Mouse (Mus musculus): ENCODE data around the gene Morc4.

Gene Morc4

GRCm38 (mm10) chrX:139805918-139806317 is 65.6 kb downstream of the Morc4 start:
- DNase-seq, result no peak

- no peak for DNase-seq
These were observed 68.4 kb downstream of the Morc4 start for GRCm38 (mm10) chrX:139803028-139803427.

- no peak for DNase-seq
These were observed 71.0 kb downstream of the Morc4 start, which contains the start of gene Cldn2 for GRCm38 (mm10) chrX:139800406-139800878. Gene Cldn2, plus strand, starts transcription at chrX:139800828.

DNA sequence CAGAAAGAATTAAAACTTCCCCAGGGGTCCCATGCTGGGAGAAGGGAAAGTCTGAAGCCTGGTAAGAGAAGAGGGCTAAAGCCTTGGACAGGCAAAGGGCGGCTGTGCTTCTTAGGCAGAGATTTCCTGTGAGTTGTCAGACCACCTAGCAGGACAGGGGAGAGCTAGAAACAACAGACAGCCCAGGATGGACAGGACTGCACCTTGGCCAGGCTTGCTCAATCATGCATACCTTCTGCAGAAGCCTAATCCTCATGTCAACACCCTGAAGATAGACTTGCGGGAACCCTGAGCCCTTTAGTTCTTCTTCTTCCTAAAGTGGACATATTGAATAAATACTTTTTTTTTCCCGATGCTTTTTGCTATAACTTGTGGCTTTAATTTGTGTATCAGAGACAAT is 71.5 kb downstream of the Morc4 start:
- DNase-seq, result no peak

- DNase-seq, result no peak
These were observed 73.6 kb downstream of the Morc4 start for GRCm38 (mm10) chrX:139797875-139798274.

- no peak for DNase-seq
These were observed 75.4 kb downstream of the Morc4 start for GRCm38 (mm10) chrX:139796037-139796436.

- DNase-seq, result no peak
These were observed 77.2 kb downstream of the Morc4 start for GRCm38 (mm10) chrX:139794072-139794845.

DNA sequence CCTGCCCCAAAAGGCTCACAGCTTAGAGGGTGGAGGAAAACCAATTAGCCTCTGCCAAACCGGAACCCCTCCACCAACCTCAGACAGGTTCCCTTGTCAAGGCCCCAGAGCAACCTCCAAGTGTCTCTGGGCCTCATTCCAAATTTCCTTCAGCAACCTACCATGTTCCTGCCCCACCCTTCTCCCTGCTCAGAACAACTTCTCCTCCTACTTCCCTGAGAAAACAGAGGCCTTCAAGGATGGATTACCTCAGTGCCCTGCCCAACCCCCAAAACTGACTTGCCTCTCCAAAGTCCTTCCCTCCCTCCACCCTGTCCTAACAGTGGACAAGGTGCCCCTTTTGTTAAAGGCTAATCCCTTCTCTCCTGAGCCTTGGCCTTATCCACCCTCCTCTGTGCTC is 85.7 kb downstream of the Morc4 start:
- DNase-seq, result no peak

- DNase-seq, result no peak
These were observed 88.4 kb downstream of the Morc4 start for GRCm38 (mm10) chrX:139783045-139783422.

- DNase-seq, result no peak
These were observed 89.0 kb downstream of the Morc4 start, which contains the start of gene Ripply1 for GRCm38 (mm10) chrX:139782278-139783044. Gene Ripply1, minus strand, starts transcription at chrX:139782353.

DNA sequence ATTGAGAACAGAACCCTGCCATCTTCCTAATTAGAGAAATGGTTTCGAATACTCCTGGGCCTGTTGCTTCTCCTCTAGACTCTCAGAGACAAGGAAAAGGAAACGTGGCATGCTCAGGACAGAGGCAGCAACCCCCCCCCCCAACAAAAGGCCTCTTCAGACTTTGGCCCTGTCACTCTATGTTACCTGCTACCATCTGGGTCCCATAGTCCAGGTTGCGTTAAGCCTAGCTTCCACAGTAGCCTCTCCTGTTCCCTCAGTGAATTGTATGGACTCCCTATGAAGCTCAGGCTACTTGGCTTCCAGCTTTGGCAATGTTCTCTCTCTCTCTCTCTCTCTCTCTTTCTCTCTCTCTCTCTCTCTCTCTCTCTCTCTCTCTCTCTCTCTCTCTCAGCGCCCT is 89.9 kb downstream of the Morc4 start:
- DNase-seq, result no peak

DNA sequence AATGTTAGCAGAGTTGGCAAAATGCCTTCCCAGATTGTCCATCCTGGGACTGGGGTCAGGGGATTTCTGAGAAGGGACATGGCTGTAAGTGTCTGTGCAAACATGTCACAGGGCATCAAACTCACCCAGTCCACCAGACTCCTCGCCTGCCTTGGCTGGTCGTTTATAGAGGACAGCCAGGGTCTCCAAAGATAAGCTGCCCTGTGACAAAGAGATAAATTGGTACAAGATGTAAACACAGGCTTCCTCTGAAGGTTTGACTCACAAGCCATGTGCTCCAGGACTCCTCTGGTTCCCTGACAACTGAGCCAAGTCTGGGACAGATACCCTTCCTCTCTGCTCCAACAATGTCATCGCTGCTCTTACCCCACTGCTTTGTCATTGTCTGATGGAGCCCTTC is 90.5 kb downstream of the Morc4 start:
- DNase-seq, result no peak

GRCm38 (mm10) chrX:139779401-139779800 is 92.1 kb downstream of the Morc4 start:
- DNase-seq, result no peak

DNA sequence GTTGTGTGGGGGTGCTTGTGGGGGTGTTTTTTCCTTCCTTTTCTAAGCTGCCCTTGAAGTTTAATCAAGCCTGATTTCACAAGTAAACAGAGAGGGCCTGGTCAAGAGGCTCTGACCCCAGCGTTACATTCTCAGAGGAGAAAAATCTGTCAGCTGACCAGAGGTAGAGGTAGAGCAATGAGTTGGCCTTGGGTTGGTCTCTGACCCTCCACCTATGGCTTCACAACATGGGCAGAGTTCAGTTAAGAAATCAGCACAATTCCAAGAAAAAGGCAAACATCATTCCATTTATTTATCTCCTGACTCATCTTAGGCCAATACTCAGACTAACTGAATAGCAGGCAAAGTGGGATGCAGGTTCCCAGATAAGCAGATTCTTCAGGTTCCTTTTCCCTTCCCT is 92.6 kb downstream of the Morc4 start:
- no peak for DNase-seq

- DNase-seq, result no peak
These were observed 94.1 kb downstream of the Morc4 start for GRCm38 (mm10) chrX:139777357-139777756.

DNA sequence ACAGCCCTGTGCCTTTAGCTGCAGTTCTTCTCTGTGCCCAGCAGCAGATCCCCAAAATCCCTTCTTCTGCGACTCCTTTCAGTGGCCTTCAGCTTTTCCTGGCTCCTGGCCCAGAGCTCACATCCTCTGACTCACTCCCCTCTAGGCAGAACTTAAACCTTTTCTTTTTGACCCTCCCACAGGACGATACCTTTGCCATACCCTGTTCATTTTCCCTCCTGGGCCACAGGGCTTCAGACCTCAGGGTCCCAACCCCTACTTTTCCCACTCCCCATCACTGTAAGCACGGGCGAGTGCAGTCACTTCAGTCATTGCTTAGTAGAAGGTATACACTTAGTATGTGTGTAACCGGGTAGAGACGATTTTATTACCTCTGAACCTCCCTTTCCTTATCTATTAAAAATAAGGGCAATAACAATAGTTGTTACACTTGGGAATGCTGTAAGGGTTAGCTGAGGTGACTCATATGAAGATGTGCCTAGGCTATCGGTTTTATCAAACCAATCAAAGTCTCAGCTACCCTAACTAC is 96.3 kb downstream of the Morc4 start:
- no peak for DNase-seq

DNA sequence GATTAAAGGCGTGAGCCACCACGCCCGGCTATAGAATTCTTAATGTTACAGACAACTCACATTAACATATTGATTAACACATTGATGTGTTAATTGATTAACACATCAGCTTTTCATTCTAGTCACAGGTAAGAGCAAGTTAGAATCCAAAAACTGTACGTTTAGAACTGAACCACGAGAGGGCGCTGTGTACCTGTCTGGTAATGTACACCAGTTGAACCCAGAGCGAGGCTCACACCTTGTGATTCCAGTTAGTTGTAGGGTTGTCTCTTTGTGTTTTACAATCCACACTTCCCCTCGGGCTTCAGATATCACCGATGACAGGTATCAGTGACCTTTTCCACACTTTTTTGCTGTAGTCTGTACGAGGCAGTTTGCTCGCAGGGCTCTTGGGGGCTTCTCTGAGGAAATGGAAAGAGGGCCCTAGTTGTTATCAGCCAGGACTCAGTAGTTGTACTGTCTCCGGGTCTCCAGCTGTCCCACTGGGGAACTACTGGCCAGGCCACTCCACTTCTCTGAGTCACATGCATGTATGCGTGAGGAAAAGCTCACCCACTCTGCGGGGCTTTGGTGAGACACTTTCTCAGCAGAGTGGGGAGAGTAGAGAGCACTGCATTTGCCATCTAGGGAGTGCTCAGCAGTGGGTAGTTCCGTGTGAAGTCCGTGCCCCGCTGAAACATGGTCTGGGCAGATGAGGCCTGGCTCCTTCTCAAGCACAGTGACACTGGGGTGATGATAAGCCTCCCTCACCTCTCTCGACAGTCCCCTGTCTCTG is 97.0 kb downstream of the Morc4 start:
- DNase-seq, result peak; percentile 34
